ENCODE assay signal across 9 mouse cellular contexts in the genomic region with DNA sequence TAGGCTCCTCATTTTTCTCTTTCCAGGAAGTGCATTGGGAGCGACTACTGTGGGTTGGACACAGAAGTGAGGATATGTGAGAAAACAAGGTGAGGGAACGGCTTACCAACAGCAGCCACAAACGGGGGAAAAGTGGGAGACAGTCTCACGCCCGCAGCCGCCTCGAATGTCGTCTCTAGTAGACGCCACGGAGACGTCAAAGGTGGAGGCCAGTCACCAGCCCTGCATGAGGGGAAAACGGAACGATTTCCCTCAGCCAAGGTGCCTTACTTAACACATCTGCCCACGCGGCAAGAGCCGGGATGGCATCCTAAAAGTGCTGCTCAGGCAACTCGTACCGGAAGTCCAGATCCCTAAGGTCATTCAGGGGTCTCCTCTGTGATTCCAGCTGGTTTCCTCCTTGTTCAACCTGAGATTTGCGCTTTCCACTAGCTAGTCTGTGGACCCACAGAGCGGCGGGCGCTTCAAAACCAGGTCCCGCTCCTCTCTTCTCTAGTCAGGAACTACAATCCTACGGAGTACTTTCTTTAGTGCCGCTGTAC. TPM values are rescaled to one million over a fixed set of nuclear protein-coding genes. Genes with fewer than 3 reads are reported as not detected.
DNase-seq lines count a peak whose midpoint lies in the region; ATAC-seq and TF ChIP-seq lines count a peak whose summit lies in the region.
"Had no signal": no experiment of that assay in that cellular context is flagged by ENCODE, and none has a peak within 500 bp of the region (broad histone marks: within the 10 kb centered on the region; RNA-seq: fewer than 3 reads in every experiment).

No protein-coding gene starts in this region.

- no peak for ATAC-seq in forebrain, embryonic 15.5 days (replicated peaks)
- no peak; the same call in 1 of the 2 replicates for ATAC-seq in midbrain, embryonic 16.5 days
- no peak for ATAC-seq in lung, postnatal 0 days

- peak overlapping the region; percentile 81 for H3K4me2 ChIP-seq in forebrain, embryonic 15.5 days (replicated peaks)
- H3K4me2 ChIP-seq in midbrain, embryonic 16.5 days (ENCODE audit: low read length), result peak overlapping the region; percentile 94
- no peak overlapping the region for H3K4me2 ChIP-seq in lung, postnatal 0 days (replicated peaks; ENCODE audit: low read depth, low read length)

- peak overlapping the region; percentile 75 for H3K9ac ChIP-seq in forebrain, embryonic 15.5 days (replicated peaks)
- peak overlapping the region; percentile 61 for H3K9ac ChIP-seq in midbrain, embryonic 16.5 days (ENCODE audit: low read depth, low read length)
- no peak overlapping the region for H3K9ac ChIP-seq in lung, postnatal 0 days (replicated peaks; ENCODE audit: low read depth)

- peaks cover 34% of the 10 kb centered on the region for H3K4me1 ChIP-seq in forebrain, embryonic 15.5 days
- H3K4me1 ChIP-seq in midbrain, embryonic 16.5 days (ENCODE audit: control insufficient read depth, insufficient read depth, low read length), result peaks cover 17% of the 10 kb centered on the region
- peaks cover 5% of the 10 kb centered on the region for H3K4me1 ChIP-seq in lung, postnatal 0 days (ENCODE audit: insufficient read depth, low read depth, low read length)

- TF ChIP-seq CTCF in layer of hippocampus, adult 2 months (conservative IDR thresholded peaks at IDR 0.05), result peak; percentile 35
- TF ChIP-seq CTCF in lung, postnatal 0 days (IDR thresholded peaks at IDR 0.05), result no peak

- DNase-seq in layer of hippocampus, adult 2 months (ENCODE audit: low spot score in 2 of 2), result no peak
- no peak for DNase-seq in layer of hippocampus, postnatal 14 days (ENCODE audit: low spot score in 2 of 2)
- DNase-seq in brain, adult 2 months (ENCODE audit: low read depth, low spot score), result peak; percentile 59
- DNase-seq in gastrocnemius, postnatal 36 days, result no peak
- no peak for DNase-seq in lung, postnatal 0 days (ENCODE audit: low spot score)
- DNase-seq: kidney, postnatal 10 days had no signal

- H3K9me3 ChIP-seq in forebrain, embryonic 15.5 days, result no peaks in the 10 kb centered on the region
- no peaks in the 10 kb centered on the region for H3K9me3 ChIP-seq in midbrain, embryonic 16.5 days (replicated peaks; ENCODE audit: control insufficient read depth, low read length, poor library complexity, severe bottlenecking)
- H3K9me3 ChIP-seq in lung, postnatal 0 days (ENCODE audit: low read length), result no peaks in the 10 kb centered on the region

- peaks cover 18% of the 10 kb centered on the region for H3K36me3 ChIP-seq in forebrain, embryonic 15.5 days
- H3K36me3 ChIP-seq in midbrain, embryonic 16.5 days (ENCODE audit: control insufficient read depth, insufficient read depth, low read length), result peaks cover 14% of the 10 kb centered on the region
- no peaks in the 10 kb centered on the region for H3K36me3 ChIP-seq in lung, postnatal 0 days (ENCODE audit: insufficient read depth, low read length)

- 3% methylated on average over 25 of the region's 25 CpGs for WGBS in forebrain, embryonic 15.5 days
- 2% methylated on average over 25 of the region's 25 CpGs for WGBS in midbrain, embryonic 16.5 days
- 7% methylated on average over 25 of the region's 25 CpGs for WGBS in lung, postnatal 0 days

- peaks cover 14% of the 10 kb centered on the region; the same call in 1 of the 2 replicates for H3K27me3 ChIP-seq in forebrain, embryonic 15.5 days
- H3K27me3 ChIP-seq in midbrain, embryonic 16.5 days (ENCODE audit: control insufficient read depth, insufficient read depth, low read depth, low read length), result no peaks in the 10 kb centered on the region; the same call in 1 of the 2 replicates
- peaks cover 49% of the 10 kb centered on the region for H3K27me3 ChIP-seq in lung, postnatal 0 days (replicated peaks; ENCODE audit: insufficient read depth, low read length)

- intact Hi-C loops in gastrocnemius, postnatal 36 days (cut with DNase I), result no loop called here

- H3K27ac ChIP-seq in layer of hippocampus, adult 2 months, result peak overlapping the region; percentile 76; the same call in 1 of the 2 replicates
- peak overlapping the region; percentile 86 for H3K27ac ChIP-seq in forebrain, embryonic 15.5 days (replicated peaks)
- H3K27ac ChIP-seq in midbrain, embryonic 16.5 days (ENCODE audit: low read length), result peak overlapping the region; percentile 87
- H3K27ac ChIP-seq in lung, postnatal 0 days (ENCODE audit: low read length), result no peak overlapping the region
- H3K27ac ChIP-seq: macrophage had no signal

- H3K4me3 ChIP-seq in layer of hippocampus, adult 2 months, result peak overlapping the region; percentile 68
- peak overlapping the region; percentile 76 for H3K4me3 ChIP-seq in forebrain, embryonic 15.5 days
- H3K4me3 ChIP-seq in midbrain, embryonic 16.5 days (ENCODE audit: low read depth, low read length), result peak overlapping the region; percentile 77
- no peak overlapping the region for H3K4me3 ChIP-seq in lung, postnatal 0 days (ENCODE audit: low read depth, low read length)

- no peak for TF ChIP-seq EP300 in lung, postnatal 0 days (IDR thresholded peaks at IDR 0.05)

RNA-seq across cellular contexts. Expression of gene Celsr3, which starts 1.9 kb away (rescaled TPM):
- total RNA-seq in layer of hippocampus, adult 2 months (2021), result 10 to 100 TPM; 66.4 to 79.6 TPM
- 10 to 100 TPM; 54.2 to 57.1 TPM for total RNA-seq in layer of hippocampus, postnatal 14 days (2021)
- 16.7 and 20.0 TPM in 2 replicates for polyA plus RNA-seq in forebrain, embryonic 15.5 days (2015; fragmentation: Nextera tagmentation; extraction: Ambion mirVana)
- 12.7 and 16.4 TPM in 2 replicates for polyA plus RNA-seq in midbrain, embryonic 16.5 days (2015; fragmentation: Nextera tagmentation; extraction: Ambion mirVana)
- total RNA-seq in gastrocnemius, postnatal 36 days (2021), result not detected
- 0.08 and 0.17 TPM in 2 replicates for polyA plus RNA-seq in lung, postnatal 0 days (2015; fragmentation: Nextera tagmentation; extraction: Ambion mirVana)

RNA-seq across cellular contexts. Expression of gene Nckipsd, which starts 16.0 kb away (rescaled TPM):
- total RNA-seq in layer of hippocampus, adult 2 months (2021), result 10 to 100 TPM; 68.8 to 71.3 TPM
- total RNA-seq in layer of hippocampus, postnatal 14 days (2021), result 10 to 100 TPM; 47.2 to 52.3 TPM
- 21.1 and 21.2 TPM in 2 replicates for polyA plus RNA-seq in forebrain, embryonic 15.5 days (2015; fragmentation: Nextera tagmentation; extraction: Ambion mirVana)
- polyA plus RNA-seq in midbrain, embryonic 16.5 days (2015; fragmentation: Nextera tagmentation; extraction: Ambion mirVana), result 33.2 and 51.7 TPM in 2 replicates
- total RNA-seq in gastrocnemius, postnatal 36 days (2021), result 1 to 10 TPM; 2.8 to 3.2 TPM
- polyA plus RNA-seq in lung, postnatal 0 days (2015; fragmentation: Nextera tagmentation; extraction: Ambion mirVana), result 10.9 and 14.2 TPM in 2 replicates

RNA-seq across cellular contexts. Expression of gene Slc26a6, which starts 28.9 kb away (rescaled TPM):
- total RNA-seq in layer of hippocampus, adult 2 months (2021), result 10 to 100 TPM; 16.6 to 22.3 TPM
- 10 to 100 TPM; 31.5 to 33.6 TPM for total RNA-seq in layer of hippocampus, postnatal 14 days (2021)
- 9.0 and 9.8 TPM in 2 replicates for polyA plus RNA-seq in forebrain, embryonic 15.5 days (2015; fragmentation: Nextera tagmentation; extraction: Ambion mirVana)
- polyA plus RNA-seq in midbrain, embryonic 16.5 days (2015; fragmentation: Nextera tagmentation; extraction: Ambion mirVana), result 17.5 and 19.0 TPM in 2 replicates
- 10 to 100 TPM; 16.5 to 19.3 TPM for total RNA-seq in gastrocnemius, postnatal 36 days (2021)
- polyA plus RNA-seq in lung, postnatal 0 days (2015; fragmentation: Nextera tagmentation; extraction: Ambion mirVana), result 8.3 and 9.7 TPM in 2 replicates

RNA-seq across cellular contexts. Expression of gene Ip6k2, which starts 40.6 kb away (rescaled TPM):
- 100 to 1,000 TPM; 249 to 251 TPM for total RNA-seq in layer of hippocampus, adult 2 months (2021)
- 100 to 1,000 TPM; 201 to 212 TPM for total RNA-seq in layer of hippocampus, postnatal 14 days (2021)
- 206 and 208 TPM in 2 replicates for polyA plus RNA-seq in forebrain, embryonic 15.5 days (2015; fragmentation: Nextera tagmentation; extraction: Ambion mirVana)
- 199 and 222 TPM in 2 replicates for polyA plus RNA-seq in midbrain, embryonic 16.5 days (2015; fragmentation: Nextera tagmentation; extraction: Ambion mirVana)
- 10 to 100 TPM in 1 of 2 experiments, 1 to 10 TPM in 1; 9.9 to 14.5 TPM for total RNA-seq in gastrocnemius, postnatal 36 days (2021)
- 40.4 and 48.1 TPM in 2 replicates for polyA plus RNA-seq in lung, postnatal 0 days (2015; fragmentation: Nextera tagmentation; extraction: Ambion mirVana)

Comparison
In these comparisons a context has a peak if more than half of its experiments do, and no peak if none do; other contexts are left out.
1. RNA of gene Celsr3, which starts 1.9 kb away (total RNA-seq): 66.4 to 79.6 TPM in layer of hippocampus, adult 2 months and 54.2 to 57.1 TPM in layer of hippocampus, postnatal 14 days; not detected in gastrocnemius, postnatal 36 days; every median in the first group is over 10 times any median in the second.
2. RNA of gene Nckipsd, which starts 16.0 kb away (total RNA-seq): 68.8 to 71.3 TPM in layer of hippocampus, adult 2 months and 47.2 to 52.3 TPM in layer of hippocampus, postnatal 14 days; 2.8 to 3.2 TPM in gastrocnemius, postnatal 36 days; every median in the first group is over 10 times any median in the second.